Mouse (Mus musculus) embryonic facial prominence, embryonic 10.5 days (tissue): ENCODE measurements around the gene Cadps2. TPM values are rescaled to one million over a fixed set of nuclear protein-coding genes. Genes with fewer than 3 reads are reported as not detected.

Source experiments
- DNase-seq: peaks from one replicate; pipeline ENCODE4 v3.0.0-alpha.2; 2017; ENCODE audit warnings: low spot score
- H3K27ac ChIP-seq: fragments of 300-500 bp; sonication (generic); replicated peaks from 2 replicates; pipeline ENCODE4 v1.5.1; 2016; ENCODE audit warnings: mild to moderate bottlenecking
- H3K27me3 ChIP-seq: fragments of 300-500 bp; sonication (generic); replicated peaks from 2 replicates; pipeline ENCODE4 v1.6.1; 2016; ENCODE audit warnings: low read depth, mild to moderate bottlenecking; ENCODE audit not compliant: poor library complexity, severe bottlenecking
- H3K36me3 ChIP-seq: fragments of 300-500 bp; sonication (generic); replicated peaks from 2 replicates; pipeline ENCODE4 v1.6.1; 2016; ENCODE audit warnings: mild to moderate bottlenecking, moderate library complexity
- H3K4me1 ChIP-seq: fragments of 300-500 bp; sonication (generic); 2 replicates; pipeline ENCODE4 v1.6.1; 2016
- H3K4me3 ChIP-seq: fragments of 300-500 bp; sonication (generic); 2 replicates; pipeline ENCODE4 v1.5.1; 2016; ENCODE audit warnings: mild to moderate bottlenecking, moderate library complexity
- H3K9me3 ChIP-seq: fragments of 300-500 bp; sonication (generic); 2 replicates; pipeline ENCODE4 v1.6.1; 2016; ENCODE audit warnings: mild to moderate bottlenecking
- WGBS: fragments of 180-500 bp; shearing (Covaris S2); methylation state at CpG from one replicate; pipeline ENCODE4 v1.1.7; 2016; 5-methylcytosine and 5-hydroxymethylcytosine counted together
- polyA plus RNA-seq: library from polyadenylated mRNA; unstranded; fragments of >200 nt; fragmentation: Nextera tagmentation; extraction: Ambion mirVana; gene quantifications from 2 replicates; pipeline ENCODE4 v1.2.1, GENCODE M21; 2016

The Cadps2 gene
- polyA plus RNA-seq, 1 experiment from 2014 or later = 1.9 TPM

DNA sequence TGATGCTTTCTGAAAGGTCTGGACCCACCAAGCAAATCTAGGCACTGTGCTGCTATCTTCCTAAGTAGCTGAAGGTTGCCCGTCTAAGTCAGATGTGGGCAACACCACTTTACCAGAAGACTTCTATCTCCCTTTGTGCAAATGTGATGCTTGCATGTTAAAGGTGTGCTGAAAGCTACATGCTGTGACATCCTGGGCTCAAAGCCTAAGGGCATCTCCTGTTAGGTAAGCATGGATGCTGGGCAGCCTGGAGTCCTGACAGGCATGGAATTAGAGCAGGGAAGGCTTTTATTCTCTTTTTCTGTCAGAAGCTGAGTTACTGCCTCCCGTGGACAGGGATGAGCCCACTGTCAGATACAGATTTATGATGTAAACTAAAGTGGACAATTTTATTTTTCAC, 348.8 kb downstream of the Cadps2 start:
- no peak overlapping the region for H3K4me3 ChIP-seq
- H3K27ac ChIP-seq = no peak overlapping the region
- H3K36me3 ChIP-seq = no peaks in the 10 kb centered on the region
- H3K4me1 ChIP-seq = no peaks in the 10 kb centered on the region
- H3K27me3 ChIP-seq = no peaks in the 10 kb centered on the region
- 72% methylated on average over 2 of the region's 2 CpGs for WGBS
- DNase-seq = no peak
- H3K9me3 ChIP-seq = no peaks in the 10 kb centered on the region

DNA sequence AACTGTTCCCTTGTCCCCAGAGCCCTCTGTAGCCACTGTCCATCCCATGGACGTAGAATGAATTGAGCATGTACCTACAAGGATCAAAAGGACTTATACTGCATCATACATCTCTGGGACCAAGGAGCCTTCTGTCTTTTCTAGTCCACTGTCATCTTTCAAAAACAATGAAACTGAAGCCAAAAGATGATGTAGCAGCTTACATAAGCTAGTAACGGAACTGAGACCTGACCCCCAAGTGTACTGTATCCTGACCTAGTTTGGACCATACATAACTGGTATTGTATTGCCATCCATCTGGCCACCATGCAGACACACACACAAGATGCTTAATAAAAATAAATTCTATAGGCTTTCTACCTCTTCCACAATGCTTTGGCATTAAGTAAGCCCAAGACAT, 350.2 kb downstream of the Cadps2 start:
- Histone ChIP-seq H3K27ac (no peak overlapping the region), H3K4me3 (no peak overlapping the region), H3K4me1 (no peaks in the 10 kb centered on the region), H3K27me3 (no peaks in the 10 kb centered on the region), H3K9me3 (no peaks in the 10 kb centered on the region), H3K36me3 (no peaks in the 10 kb centered on the region)
- WGBS = 89% methylated on average over 2 of the region's 2 CpGs
- DNase-seq = no peak

- no peaks in the 10 kb centered on the region for H3K9me3 ChIP-seq
- no peaks in the 10 kb centered on the region for H3K36me3 ChIP-seq
- no peak overlapping the region for H3K4me3 ChIP-seq
- H3K4me1 ChIP-seq = no peaks in the 10 kb centered on the region
- H3K27ac ChIP-seq = no peak overlapping the region
- peak; percentile 27 for DNase-seq
- H3K27me3 ChIP-seq = no peaks in the 10 kb centered on the region
- 68% methylated on average over 2 of the region's 2 CpGs for WGBS
Measured at GRCm38 (mm10) chr6:23472686-23473085, 366.5 kb downstream of the Cadps2 start.

DNA sequence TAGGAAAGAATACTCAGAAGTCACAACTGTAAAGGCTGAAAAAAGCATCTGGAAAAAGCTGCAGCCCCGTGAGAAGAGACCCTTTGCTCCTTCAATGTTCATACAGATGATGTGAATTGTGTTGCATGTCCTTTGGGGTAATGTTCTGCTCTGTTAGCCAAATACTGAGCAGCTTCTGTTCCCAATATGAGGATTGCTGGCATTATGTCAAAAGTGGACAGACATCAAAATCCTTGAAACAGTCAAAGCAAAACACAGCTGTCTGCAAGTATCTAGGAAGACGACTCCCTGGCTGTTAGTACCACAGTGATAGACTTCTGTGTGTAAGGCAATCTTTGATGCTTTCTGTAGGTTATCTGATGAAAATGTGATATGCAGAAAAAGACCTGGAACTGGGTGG, 367.4 kb downstream of the Cadps2 start:
- H3K9me3 ChIP-seq = no peaks in the 10 kb centered on the region
- H3K36me3 ChIP-seq = no peaks in the 10 kb centered on the region
- H3K27ac ChIP-seq = no peak overlapping the region
- H3K27me3 ChIP-seq = no peaks in the 10 kb centered on the region
- no peak overlapping the region for H3K4me3 ChIP-seq
- H3K4me1 ChIP-seq = no peaks in the 10 kb centered on the region
- DNase-seq = no peak
- 79% methylated on average over 2 of the region's 2 CpGs for WGBS

DNA sequence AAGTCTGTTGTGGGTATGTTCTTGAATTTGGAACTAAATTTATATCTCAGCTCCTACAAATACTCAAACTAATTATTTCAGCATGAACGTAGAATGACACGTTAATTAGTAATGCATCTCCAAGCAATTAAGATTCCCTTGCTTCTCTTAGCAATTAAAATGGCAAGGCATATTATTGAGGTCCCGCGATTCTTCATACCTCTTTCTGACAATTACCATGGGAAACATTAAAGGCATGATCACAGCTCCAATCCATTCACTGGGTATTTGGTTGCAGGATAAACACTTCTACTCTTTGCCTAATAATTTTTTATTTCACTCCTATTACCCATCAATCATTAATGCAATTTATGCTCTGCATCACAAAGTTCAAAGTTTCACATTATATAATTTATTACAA, 371.3 kb downstream of the Cadps2 start:
- Histone ChIP-seq H3K4me3 (no peak overlapping the region), H3K36me3 (no peaks in the 10 kb centered on the region), H3K4me1 (no peaks in the 10 kb centered on the region), H3K9me3 (no peaks in the 10 kb centered on the region), H3K27ac (no peak overlapping the region), H3K27me3 (no peaks in the 10 kb centered on the region)
- DNase-seq = no peak
- WGBS = 87% methylated on average over 4 of the region's 4 CpGs

GRCm38 (mm10) chr6:23462600-23463280, 376.5 kb downstream of the Cadps2 start:
- H3K4me3 ChIP-seq = no peak overlapping the region
- no peak for DNase-seq
- no peaks in the 10 kb centered on the region for H3K36me3 ChIP-seq
- WGBS = 22% methylated on average over 8 of the region's 8 CpGs
- H3K27me3 ChIP-seq = 0 out of 2 replicates have a peak, but pooled peaks cover 3% of the 10 kb centered on the region
- H3K27ac ChIP-seq = no peak overlapping the region
- H3K9me3 ChIP-seq = no peaks in the 10 kb centered on the region
- no peaks in the 10 kb centered on the region for H3K4me1 ChIP-seq

DNA sequence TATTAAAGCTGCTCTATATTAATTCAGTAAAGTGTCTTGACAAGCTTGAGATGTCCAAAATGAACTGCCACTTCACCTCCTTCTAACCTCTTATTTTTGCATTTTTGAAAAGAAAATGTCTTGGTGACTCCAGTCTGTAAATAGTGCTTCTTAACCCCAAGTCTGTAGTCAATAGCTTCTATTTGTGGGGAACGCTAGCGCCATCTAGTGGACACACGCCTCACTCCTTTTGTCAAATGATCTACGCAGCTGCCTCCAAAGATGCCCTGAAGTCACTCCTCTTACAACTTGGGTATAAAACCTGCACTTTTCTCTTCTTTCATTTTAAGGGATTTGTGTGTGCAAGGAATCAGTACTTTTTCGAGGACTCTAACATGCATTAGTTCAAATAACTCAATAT, 381.5 kb downstream of the Cadps2 start:
- no peak overlapping the region for H3K4me3 ChIP-seq
- H3K4me1 ChIP-seq = no peaks in the 10 kb centered on the region
- H3K27me3 ChIP-seq = 0 out of 2 replicates have a peak, but pooled peaks cover 3% of the 10 kb centered on the region
- WGBS = 4% methylated on average over 5 of the region's 5 CpGs
- H3K9me3 ChIP-seq = no peaks in the 10 kb centered on the region
- DNase-seq = peak; percentile 78
- H3K27ac ChIP-seq = no peak overlapping the region
- H3K36me3 ChIP-seq = no peaks in the 10 kb centered on the region

- Histone ChIP-seq H3K27me3 (0 out of 2 replicates have a peak, but pooled peaks cover 3% of the 10 kb centered on the region), H3K27ac (no peak overlapping the region), H3K36me3 (no peaks in the 10 kb centered on the region), H3K4me3 (no peak overlapping the region), H3K4me1 (no peaks in the 10 kb centered on the region), H3K9me3 (no peaks in the 10 kb centered on the region)
- DNase-seq = no peak
- 51% methylated on average over 5 of the region's 5 CpGs for WGBS
Measured at GRCm38 (mm10) chr6:23453907-23454306, 385.3 kb downstream of the Cadps2 start.

- no peaks in the 10 kb centered on the region for H3K4me1 ChIP-seq
- H3K27ac ChIP-seq = no peak overlapping the region
- no peaks in the 10 kb centered on the region for H3K27me3 ChIP-seq
- no peak for DNase-seq
- WGBS = 68% methylated on average over 3 of the region's 3 CpGs
- H3K4me3 ChIP-seq = no peak overlapping the region
- no peaks in the 10 kb centered on the region for H3K9me3 ChIP-seq
- H3K36me3 ChIP-seq = no peaks in the 10 kb centered on the region
Measured at GRCm38 (mm10) chr6:23439897-23440296, 399.3 kb downstream of the Cadps2 start.

DNA sequence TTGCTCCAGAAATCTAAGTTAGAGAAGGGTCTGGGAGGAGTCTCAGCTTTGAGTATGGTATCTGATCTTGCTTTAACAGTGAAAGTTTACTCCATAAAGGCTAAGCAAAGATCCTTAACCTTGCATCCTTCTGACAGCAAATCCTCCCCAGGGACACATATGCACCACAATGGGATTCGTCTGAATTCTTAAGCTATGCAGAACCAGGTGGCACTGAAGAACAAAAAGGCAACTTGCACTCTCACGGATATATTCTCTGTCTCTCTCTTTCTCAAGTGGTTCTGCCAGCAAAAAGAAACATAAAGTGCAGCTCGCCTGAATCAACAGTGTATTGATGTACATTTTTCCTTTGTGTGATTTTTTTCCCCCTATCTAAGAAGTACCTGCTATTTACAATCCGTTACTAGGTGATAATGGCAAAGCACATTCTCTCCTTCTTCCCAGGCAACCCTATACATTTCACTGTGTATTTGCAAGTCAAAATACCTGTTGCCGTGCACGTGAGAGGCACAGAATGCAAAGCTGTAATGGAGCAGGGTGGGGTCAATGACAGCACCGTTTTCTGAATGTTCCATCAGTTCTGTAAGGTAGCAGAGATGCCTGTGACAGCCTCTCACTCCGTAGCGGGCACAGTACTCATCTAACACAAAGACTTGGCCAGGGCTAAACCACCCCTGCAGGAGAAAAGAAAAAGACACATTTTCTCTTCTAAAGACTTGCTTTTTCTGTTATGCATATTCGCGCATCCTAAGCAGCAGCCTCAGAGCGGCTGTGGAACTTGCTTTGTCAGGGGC, 428.8 kb downstream of the Cadps2 start:
- H3K36me3 ChIP-seq = no peaks in the 10 kb centered on the region
- no peaks in the 10 kb centered on the region for H3K9me3 ChIP-seq
- peaks cover 21% of the 10 kb centered on the region for H3K27me3 ChIP-seq
- DNase-seq = no peak
- WGBS = 8% methylated on average over 12 of the region's 12 CpGs
- peaks cover 12% of the 10 kb centered on the region for H3K4me1 ChIP-seq
- H3K4me3 ChIP-seq = no peak overlapping the region
- no peak overlapping the region for H3K27ac ChIP-seq

GRCm38 (mm10) chr6:23394131-23394530, 445.1 kb downstream of the Cadps2 start:
- DNase-seq = no peak
- no peaks in the 10 kb centered on the region for H3K9me3 ChIP-seq
- no peaks in the 10 kb centered on the region for H3K36me3 ChIP-seq
- no peak overlapping the region for H3K27ac ChIP-seq
- no peaks in the 10 kb centered on the region for H3K27me3 ChIP-seq
- 94% methylated on average over 2 of the region's 2 CpGs for WGBS
- no peaks in the 10 kb centered on the region for H3K4me1 ChIP-seq
- H3K4me3 ChIP-seq = no peak overlapping the region

- DNase-seq = no peak
- Histone ChIP-seq H3K27me3 (0 out of 2 replicates have a peak, but pooled peaks cover 5% of the 10 kb centered on the region), H3K27ac (no peak overlapping the region), H3K9me3 (no peaks in the 10 kb centered on the region), H3K4me1 (no peaks in the 10 kb centered on the region), H3K4me3 (no peak overlapping the region), H3K36me3 (no peaks in the 10 kb centered on the region)
- 83% methylated on average over 4 of the region's 4 CpGs for WGBS
Measured at GRCm38 (mm10) chr6:23392711-23393110, 446.5 kb downstream of the Cadps2 start.

GRCm38 (mm10) chr6:23386711-23387110, 452.5 kb downstream of the Cadps2 start:
- H3K27me3 ChIP-seq = peaks cover 10% of the 10 kb centered on the region; the same call in 1 of the 2 replicates
- 34% methylated on average over 5 of the region's 5 CpGs for WGBS

More at GRCm38 (mm10) chr6:23386711-23387110, 452.5 kb downstream of the Cadps2 start:
- no peaks in the 10 kb centered on the region for H3K9me3 ChIP-seq
- DNase-seq = no peak
- H3K4me3 ChIP-seq = no peak overlapping the region
- H3K4me1 ChIP-seq = peaks cover 13% of the 10 kb centered on the region
- H3K36me3 ChIP-seq = no peaks in the 10 kb centered on the region
- H3K27ac ChIP-seq = no peak overlapping the region
